Mouse (Mus musculus) intestine, postnatal 0 days (tissue): ENCODE results near the gene Kctd3. TPM values are rescaled to one million over a fixed set of nuclear protein-coding genes. Genes with fewer than 3 reads are reported as not detected.
A peak's percentile ranks its signal among the peaks of the same experiment; 100 is the strongest.
"Not testable (repeated sequence)": the region's sequence is repeated elsewhere in the genome, so short reads cannot be mapped to it uniquely, and the experiment has no call there.

Experiments used
- ATAC-seq: fragments of 200-750 bp; cut with Nextera tagmentation; 2 replicates; pipeline ENCODE4 v1.8.0; 2017; ENCODE audit warnings: mild to moderate bottlenecking, moderate TSS enrichment, moderate library complexity
- H3K27ac ChIP-seq: fragments of 300-500 bp; sonication (generic); 2 replicates; pipeline ENCODE4 v1.5.1; 2014; ENCODE audit warnings: mild to moderate bottlenecking, low read depth, low read length, moderate library complexity
- H3K27me3 ChIP-seq: fragments of 300-500 bp; sonication (generic); replicated peaks from 2 replicates; pipeline ENCODE4 v1.6.1; 2014; ENCODE audit warnings: low read length, mixed read lengths; ENCODE audit not compliant: control insufficient read depth, insufficient read depth
- H3K36me3 ChIP-seq: fragments of 300-500 bp; sonication (generic); 2 replicates; pipeline ENCODE4 v1.6.1; 2014; ENCODE audit warnings: mild to moderate bottlenecking, moderate library complexity; ENCODE audit not compliant: control insufficient read depth, insufficient read depth
- H3K4me1 ChIP-seq: fragments of 300-500 bp; sonication (generic); replicated peaks from 2 replicates; pipeline ENCODE4 v1.6.1; 2014; ENCODE audit warnings: antibody characterized with exemption, low read length, mixed read lengths; ENCODE audit not compliant: control insufficient read depth, insufficient read depth
- H3K4me2 ChIP-seq: fragments of 300-500 bp; sonication (generic); replicated peaks from 2 replicates; pipeline ENCODE4 v1.6.1; 2014; ENCODE audit warnings: low read depth, mild to moderate bottlenecking, moderate library complexity
- H3K4me3 ChIP-seq: fragments of 300-500 bp; sonication (generic); 2 replicates; pipeline ENCODE4 v1.5.1; 2014; ENCODE audit warnings: low read depth, low read length
- H3K9ac ChIP-seq: fragments of 300-500 bp; sonication (generic); 2 replicates; pipeline ENCODE4 v1.6.1; 2014; ENCODE audit warnings: mild to moderate bottlenecking, low read depth, low read length
- H3K9me3 ChIP-seq: fragments of 300-500 bp; sonication (generic); 2 replicates; pipeline ENCODE4 v1.6.1; 2016; ENCODE audit warnings: mixed run types; ENCODE audit not compliant: control insufficient read depth
- CTCF ChIP-seq: sonication (generic); IDR thresholded peaks from 2 replicates; pipeline ENCODE4 v1.5.1; 2016; ENCODE audit warnings: low read depth, mild to moderate bottlenecking, control low read depth, antibody characterized with exemption, moderate library complexity
- WGBS: fragments of 180-500 bp; shearing (Covaris S2); extraction: QIAGEN DNeasy Blood & Tissue Kit; methylation state at CpG from one replicate; pipeline ENCODE4 v1.1.7; 2014; 5-methylcytosine and 5-hydroxymethylcytosine counted together
- polyA plus RNA-seq: library from polyadenylated mRNA; unstranded; fragments of >200 nt; fragmentation: Nextera tagmentation; extraction: Ambion mirVana; gene quantifications from 2 replicates; pipeline ENCODE4 v1.2.1, GENCODE M21; 2015

The Kctd3 gene
- polyA plus RNA-seq, 1 experiment from 2014 or later, result 9.3 TPM

DNA sequence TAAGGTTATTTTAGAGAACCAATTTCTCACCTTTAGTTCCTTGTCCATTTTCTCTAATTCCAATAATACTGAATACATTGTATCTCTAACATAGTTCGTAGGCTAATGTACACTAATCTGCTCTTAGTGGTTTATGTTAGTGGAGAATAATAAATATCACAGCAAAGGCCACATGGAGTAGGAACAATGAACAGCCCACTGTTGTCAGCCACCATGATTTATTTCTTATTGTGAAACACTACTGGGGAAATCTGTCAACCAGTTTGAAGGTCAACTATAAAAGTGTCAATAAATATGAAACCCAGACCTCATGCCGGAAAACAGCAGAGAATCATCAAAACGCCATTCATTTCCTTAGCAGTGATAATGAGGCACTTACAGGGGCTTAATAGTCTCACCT is 42.5 kb upstream of the Kctd3 start:
- 20% methylated on average over 3 of the region's 3 CpGs for WGBS
- no peak for TF ChIP-seq CTCF
- H3K4me1 ChIP-seq, result no peaks in the 10 kb centered on the region
- peak; percentile 43; the same call in 1 of the 2 replicates for ATAC-seq
- H3K27ac ChIP-seq, result no peak overlapping the region
- H3K4me3 ChIP-seq, result no peak overlapping the region
- no peak overlapping the region for H3K4me2 ChIP-seq
- H3K9me3 ChIP-seq, result no peaks in the 10 kb centered on the region
- H3K27me3 ChIP-seq, result no peaks in the 10 kb centered on the region
- H3K9ac ChIP-seq, result no peak overlapping the region
- H3K36me3 ChIP-seq, result no peaks in the 10 kb centered on the region

DNA sequence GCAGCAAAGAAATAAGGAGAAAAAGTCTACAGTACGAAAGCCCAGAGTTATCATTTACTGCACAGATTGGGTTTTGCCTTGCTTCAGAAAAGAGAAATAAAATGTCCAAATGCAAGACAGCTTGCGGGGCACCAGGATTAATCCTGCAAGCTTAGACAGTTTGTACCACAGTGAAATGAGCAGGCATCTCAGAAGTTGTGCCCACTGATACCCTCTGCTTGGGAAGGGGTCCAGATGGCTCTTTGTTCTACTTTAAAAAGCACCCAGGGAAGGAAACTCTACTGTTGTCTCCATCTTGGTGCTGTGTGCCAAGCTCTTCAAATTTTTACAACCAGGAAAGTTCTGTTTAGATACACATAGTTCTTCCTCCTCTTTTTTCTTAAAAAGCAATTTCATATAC is 40.7 kb upstream of the Kctd3 start:
- no peaks in the 10 kb centered on the region for H3K36me3 ChIP-seq
- no peak for TF ChIP-seq CTCF
- H3K9ac ChIP-seq, result no peak overlapping the region
- no peaks in the 10 kb centered on the region for H3K4me1 ChIP-seq
- H3K27me3 ChIP-seq, result no peaks in the 10 kb centered on the region
- H3K9me3 ChIP-seq, result no peaks in the 10 kb centered on the region
- no peak overlapping the region for H3K27ac ChIP-seq
- WGBS, result 77% methylated on average over 2 of the region's 2 CpGs
- no peak for ATAC-seq
- no peak overlapping the region for H3K4me3 ChIP-seq
- H3K4me2 ChIP-seq, result no peak overlapping the region

DNA sequence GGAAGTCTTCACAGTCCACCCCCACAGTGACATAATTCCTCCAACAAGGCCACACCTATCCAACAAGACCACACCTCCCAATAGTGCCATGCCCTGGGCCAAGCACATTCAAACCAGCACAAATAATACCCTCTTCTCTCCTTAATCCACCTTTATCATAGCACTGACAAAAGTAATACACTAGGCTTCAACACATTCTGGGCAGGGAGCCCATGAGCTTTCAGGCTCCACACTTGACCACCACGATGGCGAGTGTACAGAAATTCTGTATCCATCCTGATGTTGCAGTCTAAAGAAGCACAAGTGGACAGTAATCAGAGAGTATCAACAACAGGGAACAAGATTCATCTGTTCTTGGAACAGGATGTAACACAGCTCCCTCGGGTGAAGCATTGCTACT is 40.3 kb upstream of the Kctd3 start:
- H3K4me1 ChIP-seq, result no peaks in the 10 kb centered on the region
- no peak overlapping the region for H3K9ac ChIP-seq
- TF ChIP-seq CTCF, result no peak
- 60% methylated on average over 3 of the region's 3 CpGs for WGBS
- H3K9me3 ChIP-seq, result no peaks in the 10 kb centered on the region
- ATAC-seq, result no peak
- H3K4me3 ChIP-seq, result no peak overlapping the region
- H3K4me2 ChIP-seq, result no peak overlapping the region
- H3K27ac ChIP-seq, result no peak overlapping the region
- no peaks in the 10 kb centered on the region for H3K27me3 ChIP-seq
- H3K36me3 ChIP-seq, result no peaks in the 10 kb centered on the region

DNA sequence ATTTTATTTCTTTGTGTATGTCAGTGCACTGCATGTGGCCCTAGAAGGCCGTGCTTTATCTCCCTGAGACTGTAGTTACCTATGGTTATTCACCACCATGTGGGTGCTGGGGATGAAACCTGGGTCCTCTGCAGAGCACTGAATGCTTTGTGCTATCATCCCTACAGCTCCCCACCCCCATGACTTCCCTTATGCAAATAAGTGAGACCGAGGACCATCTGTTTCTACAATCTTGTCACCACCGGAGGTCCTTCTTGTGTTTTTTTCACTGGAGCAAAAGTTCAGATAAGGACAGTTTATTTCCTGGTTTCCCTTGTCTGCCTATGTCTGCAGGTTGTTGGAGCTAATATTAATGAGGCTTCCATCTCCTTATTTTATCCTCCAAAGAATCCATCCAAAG is 39.2 kb upstream of the Kctd3 start:
- Histone ChIP-seq H3K9ac (no peak overlapping the region), H3K4me2 (no peak overlapping the region), H3K4me1 (no peaks in the 10 kb centered on the region), H3K36me3 (no peaks in the 10 kb centered on the region), H3K27ac (no peak overlapping the region), H3K4me3 (no peak overlapping the region), H3K27me3 (no peaks in the 10 kb centered on the region), H3K9me3 (no peaks in the 10 kb centered on the region)
- WGBS, result 65% methylated on average over 3 of the region's 3 CpGs
- no peak for ATAC-seq
- no peak for TF ChIP-seq CTCF

DNA sequence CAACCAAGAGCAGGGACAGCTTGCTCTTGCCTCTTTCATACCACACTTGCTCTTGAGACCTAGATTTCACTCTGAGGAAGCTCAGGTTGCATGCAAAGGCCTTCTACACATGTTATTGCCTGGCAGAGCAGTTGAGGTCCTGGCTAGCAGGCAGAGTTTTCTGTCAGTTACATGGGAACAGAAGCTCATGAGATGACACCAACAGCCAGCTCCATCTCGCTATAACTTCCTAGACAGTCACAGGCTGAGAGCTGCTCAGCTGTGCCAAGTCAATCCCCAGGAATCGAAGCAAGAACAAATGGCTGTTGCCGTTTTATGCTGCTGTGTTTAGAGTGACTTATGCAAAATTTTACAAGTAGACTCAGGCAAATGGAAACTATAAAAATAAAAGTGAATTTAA is 38.7 kb upstream of the Kctd3 start:
- no peaks in the 10 kb centered on the region for H3K27me3 ChIP-seq
- no peaks in the 10 kb centered on the region for H3K36me3 ChIP-seq
- WGBS, result 90% methylated on average over 3 of the region's 3 CpGs
- no peak overlapping the region for H3K9ac ChIP-seq
- H3K4me3 ChIP-seq, result no peak overlapping the region
- H3K27ac ChIP-seq, result no peak overlapping the region
- H3K4me1 ChIP-seq, result no peaks in the 10 kb centered on the region
- no peak overlapping the region for H3K4me2 ChIP-seq
- H3K9me3 ChIP-seq, result no peaks in the 10 kb centered on the region
- ATAC-seq, result no peak
- TF ChIP-seq CTCF, result no peak

DNA sequence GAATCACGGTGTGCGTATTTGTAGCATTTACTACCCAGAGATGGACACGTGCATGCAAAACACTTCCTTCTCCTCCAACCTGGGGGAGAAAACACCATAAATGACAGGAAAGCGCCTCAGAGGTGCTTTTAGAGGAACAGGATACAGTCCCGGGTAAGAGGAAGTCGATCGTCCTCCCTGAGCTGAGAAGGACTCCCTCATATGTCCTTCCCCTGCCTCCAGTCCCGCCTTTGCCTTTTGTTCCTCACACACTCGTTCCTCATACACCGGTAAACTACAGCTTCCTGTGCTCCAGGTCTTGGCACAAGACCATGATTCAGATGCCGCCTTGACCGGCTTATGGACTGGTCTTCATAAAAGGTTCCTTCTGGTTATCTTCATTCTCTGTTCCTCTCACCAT is 33.6 kb upstream of the Kctd3 start:
- ATAC-seq, result no peak
- Histone ChIP-seq H3K4me1 (no peaks in the 10 kb centered on the region), H3K27me3 (no peaks in the 10 kb centered on the region), H3K27ac (no peak overlapping the region), H3K4me3 (no peak overlapping the region), H3K9ac (no peak overlapping the region), H3K9me3 (no peaks in the 10 kb centered on the region), H3K36me3 (no peaks in the 10 kb centered on the region), H3K4me2 (no peak overlapping the region)
- no peak for TF ChIP-seq CTCF
- WGBS, result 72% methylated on average over 12 of the region's 12 CpGs

DNA sequence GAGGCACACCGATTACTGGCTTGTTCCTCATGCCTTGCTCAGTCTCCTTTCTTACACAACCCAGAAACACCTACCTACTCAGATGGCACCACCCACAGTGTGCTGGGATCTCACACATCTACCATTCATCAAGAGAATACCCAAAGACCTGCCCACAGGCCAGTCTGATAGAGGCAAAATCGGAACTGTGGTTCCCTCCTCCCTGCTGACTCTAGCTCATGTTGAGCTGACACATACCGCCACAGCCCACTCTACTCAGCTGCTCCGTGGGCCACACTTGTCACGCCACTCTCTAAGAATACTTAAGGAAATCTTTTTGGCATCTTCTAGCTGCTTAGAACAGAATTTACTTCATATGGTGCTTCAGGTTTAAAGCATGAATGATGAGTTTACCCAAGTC is 31.7 kb upstream of the Kctd3 start:
- no peaks in the 10 kb centered on the region for H3K9me3 ChIP-seq
- TF ChIP-seq CTCF, result no peak
- H3K4me3 ChIP-seq, result no peak overlapping the region
- no peaks in the 10 kb centered on the region for H3K4me1 ChIP-seq
- H3K9ac ChIP-seq, result no peak overlapping the region
- no peak overlapping the region for H3K27ac ChIP-seq
- no peaks in the 10 kb centered on the region for H3K27me3 ChIP-seq
- H3K4me2 ChIP-seq, result no peak overlapping the region
- no peaks in the 10 kb centered on the region for H3K36me3 ChIP-seq
- no peak for ATAC-seq
- WGBS, result 92% methylated on average over 5 of the region's 5 CpGs

DNA sequence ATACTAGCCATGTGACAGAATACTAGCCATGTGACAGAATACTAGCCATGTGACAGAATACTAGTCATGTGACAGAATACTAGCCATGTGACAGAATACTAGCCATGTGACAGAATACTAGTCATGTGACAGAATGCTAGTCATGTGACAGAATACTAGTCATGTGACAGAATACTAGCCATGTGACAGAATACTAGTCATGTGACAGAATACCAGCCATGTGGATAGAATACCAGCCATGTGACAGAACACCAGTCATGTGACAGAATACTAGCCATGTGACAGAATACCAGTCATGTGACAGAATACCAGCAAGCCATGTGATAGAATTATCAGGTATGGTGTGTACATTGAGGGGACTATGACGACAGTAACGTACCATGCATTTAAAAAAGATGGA is 25.2 kb upstream of the Kctd3 start:
- H3K4me3 ChIP-seq, H3K27me3 ChIP-seq, ATAC-seq, H3K4me1 ChIP-seq, H3K9ac ChIP-seq, H3K9me3 ChIP-seq, H3K4me2 ChIP-seq, H3K36me3 ChIP-seq, H3K27ac ChIP-seq: not testable (repeated sequence)
- WGBS, result 97% methylated on average over 2 of the region's 2 CpGs
